Mouse (Mus musculus): ENCODE results near the gene Mrps7. TPM values are rescaled to one million over a fixed set of nuclear protein-coding genes. Genes with fewer than 3 reads are reported as not detected.

Gene Mrps7
- total and polyA plus RNA-seq, 2 experiments from 2014 or later = 45.9 to 78.8 TPM

- no peak overlapping the region for H3K9ac ChIP-seq (replicated peaks; ENCODE audit: low read length)
- peaks cover 84% of the 10 kb centered on the region for H3K36me3 ChIP-seq (ENCODE audit: insufficient read depth, low read length)
- H3K4me1 ChIP-seq (ENCODE audit: insufficient read depth, low read length) = no peaks in the 10 kb centered on the region
- no peak overlapping the region for H3K4me2 ChIP-seq (ENCODE audit: low read depth, low read length)
- WGBS = 74% methylated on average over 10 of the region's 10 CpGs
- ATAC-seq (no peak), DNase-seq (ENCODE audit: low spot score) (no peak)
- no peaks in the 10 kb centered on the region for H3K27me3 ChIP-seq (ENCODE audit: insufficient read depth, low read length)
- no peak overlapping the region for H3K4me3 ChIP-seq (ENCODE audit: low read length)
- H3K27ac ChIP-seq = peak overlapping the region; percentile 13; the same call in 1 of the 2 replicates
- no peaks in the 10 kb centered on the region for H3K9me3 ChIP-seq (ENCODE audit: low read length)
- no peak for TF ChIP-seq CTCF (IDR thresholded peaks at IDR 0.05; ENCODE audit: low read depth)
These were observed 20.7 kb upstream of the Mrps7 start for GRCm38 (mm10) chr11:115582913-115583606.

- TF ChIP-seq CTCF (IDR thresholded peaks at IDR 0.05; ENCODE audit: low read depth) = no peak
- ATAC-seq (no peak), DNase-seq (ENCODE audit: low spot score) (no peak)
- Histone ChIP-seq H3K4me2 (ENCODE audit: low read depth, low read length) (no peak overlapping the region), H3K36me3 (ENCODE audit: insufficient read depth, low read length) (peaks cover 84% of the 10 kb centered on the region), H3K4me3 (ENCODE audit: low read length) (no peak overlapping the region), H3K4me1 (ENCODE audit: insufficient read depth, low read length) (no peaks in the 10 kb centered on the region), H3K27ac (0 out of 2 replicates have a peak overlapping the region, but pooled peaks have one; percentile 7), H3K9ac (replicated peaks; ENCODE audit: low read length) (no peak overlapping the region), H3K27me3 (ENCODE audit: insufficient read depth, low read length) (no peaks in the 10 kb centered on the region), H3K9me3 (ENCODE audit: low read length) (no peaks in the 10 kb centered on the region)
- WGBS = 84% methylated on average over 10 of the region's 10 CpGs
These were observed 19.2 kb upstream of the Mrps7 start for GRCm38 (mm10) chr11:115584376-115585073.

GRCm38 (mm10) chr11:115585573-115586100, 18.1 kb upstream of the Mrps7 start:
- no peak for TF ChIP-seq CTCF (IDR thresholded peaks at IDR 0.05; ENCODE audit: low read depth)
- WGBS = 87% methylated on average over 7 of the region's 7 CpGs
- H3K36me3 ChIP-seq (ENCODE audit: insufficient read depth, low read length) = peaks cover 86% of the 10 kb centered on the region
- no peaks in the 10 kb centered on the region for H3K9me3 ChIP-seq (ENCODE audit: low read length)
- no peak for ATAC-seq
- no peak for DNase-seq (ENCODE audit: low spot score)
- no peak overlapping the region for H3K4me2 ChIP-seq (ENCODE audit: low read depth, low read length)
- H3K9ac ChIP-seq (replicated peaks; ENCODE audit: low read length) = no peak overlapping the region
- H3K27ac ChIP-seq = no peak overlapping the region
- H3K4me1 ChIP-seq (ENCODE audit: insufficient read depth, low read length) = no peaks in the 10 kb centered on the region
- H3K4me3 ChIP-seq (ENCODE audit: low read length) = no peak overlapping the region
- H3K27me3 ChIP-seq (ENCODE audit: insufficient read depth, low read length) = no peaks in the 10 kb centered on the region

GRCm38 (mm10) chr11:115586403-115586802, 17.3 kb upstream of the Mrps7 start:
- no peak for ATAC-seq
- 88% methylated on average over 9 of the region's 9 CpGs for WGBS
- no peak for TF ChIP-seq CTCF (IDR thresholded peaks at IDR 0.05; ENCODE audit: low read depth)

GRCm38 (mm10) chr11:115587984-115588383, 15.7 kb upstream of the Mrps7 start:
- 76% methylated on average over 9 of the region's 9 CpGs for WGBS
- no peaks in the 10 kb centered on the region for H3K9me3 ChIP-seq (ENCODE audit: low read length)
- H3K27ac ChIP-seq = peak overlapping the region; percentile 45; the same call in 1 of the 2 replicates
- H3K4me2 ChIP-seq (ENCODE audit: low read depth, low read length) = no peak overlapping the region
- no peak for TF ChIP-seq CTCF (IDR thresholded peaks at IDR 0.05; ENCODE audit: low read depth)
- H3K9ac ChIP-seq (replicated peaks; ENCODE audit: low read length) = no peak overlapping the region
- no peaks in the 10 kb centered on the region for H3K27me3 ChIP-seq (ENCODE audit: insufficient read depth, low read length)
- no peak overlapping the region for H3K4me3 ChIP-seq (ENCODE audit: low read length)
- H3K36me3 ChIP-seq (ENCODE audit: insufficient read depth, low read length) = peaks cover 85% of the 10 kb centered on the region
- peak; percentile 40 for DNase-seq (ENCODE audit: low spot score)
- no peaks in the 10 kb centered on the region for H3K4me1 ChIP-seq (ENCODE audit: insufficient read depth, low read length)
- ATAC-seq = 0 out of 2 replicates have a peak, but pooled peaks have one; percentile 22

More at GRCm38 (mm10) chr11:115586403-115586802, 17.3 kb upstream of the Mrps7 start:
- DNase-seq (ENCODE audit: low spot score) = no peak
- Histone ChIP-seq H3K36me3 (ENCODE audit: insufficient read depth, low read length) (peaks cover 87% of the 10 kb centered on the region), H3K9ac (replicated peaks; ENCODE audit: low read length) (no peak overlapping the region), H3K9me3 (ENCODE audit: low read length) (no peaks in the 10 kb centered on the region), H3K27me3 (ENCODE audit: insufficient read depth, low read length) (no peaks in the 10 kb centered on the region), H3K4me2 (ENCODE audit: low read depth, low read length) (no peak overlapping the region), H3K4me3 (ENCODE audit: low read length) (no peak overlapping the region), H3K4me1 (ENCODE audit: insufficient read depth, low read length) (no peaks in the 10 kb centered on the region), H3K27ac (no peak overlapping the region)

GRCm38 (mm10) chr11:115590526-115591075, 13.1 kb upstream of the Mrps7 start:
- H3K4me3 ChIP-seq (ENCODE audit: low read length) = no peak overlapping the region
- no peaks in the 10 kb centered on the region for H3K27me3 ChIP-seq (ENCODE audit: insufficient read depth, low read length)
- no peak overlapping the region for H3K27ac ChIP-seq
- H3K36me3 ChIP-seq (ENCODE audit: insufficient read depth, low read length) = peaks cover 75% of the 10 kb centered on the region
- no peaks in the 10 kb centered on the region for H3K4me1 ChIP-seq (ENCODE audit: insufficient read depth, low read length)
- 88% methylated on average over 2 of the region's 2 CpGs for WGBS
- ATAC-seq (no peak), DNase-seq (ENCODE audit: low spot score) (no peak)
- TF ChIP-seq CTCF (IDR thresholded peaks at IDR 0.05; ENCODE audit: low read depth) = no peak
- H3K9ac ChIP-seq (replicated peaks; ENCODE audit: low read length) = no peak overlapping the region
- H3K9me3 ChIP-seq (ENCODE audit: low read length) = no peaks in the 10 kb centered on the region
- no peak overlapping the region for H3K4me2 ChIP-seq (ENCODE audit: low read depth, low read length)
